Mouse (Mus musculus): ENCODE results near the gene Aspdh. TPM values are rescaled to one million over a fixed set of nuclear protein-coding genes. Genes with fewer than 3 reads are reported as not detected.

The Aspdh gene
- not detected in 2 replicates for polyA plus RNA-seq (2011; ENCODE audit: insufficient read length, low read depth, missing spikeins)

DNA sequence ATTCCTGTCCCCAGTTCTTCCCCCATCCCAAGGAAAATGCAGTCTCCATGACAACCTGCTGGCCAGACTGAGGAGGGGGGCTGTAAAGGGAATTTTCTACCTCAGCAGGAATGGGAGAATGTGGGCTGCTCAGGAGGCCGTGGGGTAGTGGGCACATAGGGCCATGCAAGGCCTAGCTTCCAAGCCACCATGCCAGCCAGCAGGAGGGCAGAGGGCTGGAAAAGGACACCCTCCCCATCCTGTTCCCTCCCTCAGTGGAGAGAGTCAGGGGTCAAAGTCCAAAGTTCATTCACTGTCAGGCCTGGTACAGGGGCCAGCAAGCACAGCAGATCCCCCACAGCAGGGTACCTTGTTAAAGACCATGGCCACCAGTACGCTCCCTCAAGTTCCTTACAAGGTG, at the start of gene Aspdh:
TSS of gene Aspdh (plus strand) at position 281 of the 400 bp plus-strand sequence.
- no peak within 1 kb of the TSS for H3K27ac ChIP-seq (ENCODE audit: insufficient read depth, low read length)
- H3K4me3 ChIP-seq (ENCODE audit: insufficient read depth, low read length): no peak within 1 kb of the TSS
- TF ChIP-seq POLR2A (IDR thresholded peaks at IDR 0.05; ENCODE audit: low read depth, low read length) (no peak), CTCF (IDR thresholded peaks at IDR 0.05; ENCODE audit: borderline replicate concordance, insufficient read depth, low read length) (no peak)
- H3K4me1 ChIP-seq (ENCODE audit: control insufficient read depth, insufficient read depth, low read length): no peaks in the 10 kb centered on the region

DNA sequence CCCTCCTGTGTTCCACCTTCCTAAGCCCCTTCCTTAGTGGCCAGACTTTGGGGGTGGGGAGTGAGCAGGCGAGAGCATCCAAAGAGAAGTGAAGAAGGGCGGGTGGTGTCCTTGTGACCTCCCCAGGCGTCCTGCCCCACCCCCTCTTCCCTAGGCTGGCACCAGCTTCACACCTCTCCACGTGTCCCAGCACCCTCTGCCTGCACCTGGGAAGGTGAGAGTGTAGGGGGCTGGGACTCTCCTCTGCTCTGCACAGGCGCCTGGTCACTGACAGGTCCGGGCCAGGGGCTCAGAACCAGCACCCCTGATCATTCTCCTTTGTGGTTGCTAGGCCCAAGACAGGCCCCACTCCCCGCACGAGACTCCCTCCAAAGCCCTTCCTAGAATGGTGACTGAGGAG, 37.5 kb upstream of the Aspdh start:
- Histone ChIP-seq H3K4me1 (ENCODE audit: control insufficient read depth, insufficient read depth, low read length) (no peaks in the 10 kb centered on the region), H3K27ac (ENCODE audit: insufficient read depth, low read length) (no peak overlapping the region), H3K4me3 (ENCODE audit: insufficient read depth, low read length) (no peak overlapping the region)
- TF ChIP-seq POLR2A (IDR thresholded peaks at IDR 0.05; ENCODE audit: low read depth, low read length): no peak
- TF ChIP-seq CTCF (IDR thresholded peaks at IDR 0.05; ENCODE audit: borderline replicate concordance, insufficient read depth, low read length): no peak

DNA sequence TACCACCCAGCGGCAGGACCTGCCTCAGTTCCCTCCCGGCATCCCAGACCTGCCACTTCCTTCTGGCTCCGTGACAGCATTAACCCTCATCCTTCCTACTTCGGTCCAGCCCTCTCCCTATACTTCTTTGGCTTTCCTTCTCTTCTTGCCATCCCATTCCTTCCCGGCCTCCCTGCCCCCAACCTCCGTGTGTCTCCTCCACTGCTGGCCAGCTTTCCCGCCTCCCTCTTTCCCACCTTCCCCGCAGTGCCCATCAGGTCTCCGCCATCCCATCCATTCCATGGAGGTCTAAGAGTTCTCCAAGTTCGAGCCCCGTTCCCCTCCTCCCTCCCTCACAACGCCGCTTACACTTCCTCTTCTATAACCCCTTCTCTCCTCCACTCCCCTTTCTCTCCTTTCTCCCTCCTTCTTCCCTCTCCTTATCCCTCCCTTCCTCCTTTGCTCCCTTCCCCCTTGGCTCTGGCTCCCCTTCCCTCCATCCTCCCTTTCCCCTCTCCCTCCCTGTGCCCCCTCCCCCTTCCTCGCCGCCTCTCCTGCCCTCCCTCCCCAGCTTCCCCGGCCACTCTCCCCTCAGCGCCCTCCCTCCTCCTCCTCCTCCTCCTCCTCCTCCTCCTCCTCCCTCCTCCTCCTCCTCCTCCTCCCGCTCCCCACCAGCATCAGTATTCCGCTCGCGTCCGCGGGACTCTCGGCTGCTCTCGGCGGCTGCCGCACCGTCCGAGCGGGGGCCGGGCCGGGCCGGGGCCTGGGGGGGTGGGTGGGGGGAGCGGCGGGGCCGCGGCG, 36.8 kb upstream of the Aspdh start:
- Histone ChIP-seq H3K4me3 (ENCODE audit: insufficient read depth, low read length) (no peak overlapping the region), H3K27ac (ENCODE audit: insufficient read depth, low read length) (no peak overlapping the region), H3K4me1 (ENCODE audit: control insufficient read depth, insufficient read depth, low read length) (no peaks in the 10 kb centered on the region)
- TF ChIP-seq CTCF (IDR thresholded peaks at IDR 0.05; ENCODE audit: borderline replicate concordance, insufficient read depth, low read length) (no peak), POLR2A (IDR thresholded peaks at IDR 0.05; ENCODE audit: low read depth, low read length) (no peak)

DNA sequence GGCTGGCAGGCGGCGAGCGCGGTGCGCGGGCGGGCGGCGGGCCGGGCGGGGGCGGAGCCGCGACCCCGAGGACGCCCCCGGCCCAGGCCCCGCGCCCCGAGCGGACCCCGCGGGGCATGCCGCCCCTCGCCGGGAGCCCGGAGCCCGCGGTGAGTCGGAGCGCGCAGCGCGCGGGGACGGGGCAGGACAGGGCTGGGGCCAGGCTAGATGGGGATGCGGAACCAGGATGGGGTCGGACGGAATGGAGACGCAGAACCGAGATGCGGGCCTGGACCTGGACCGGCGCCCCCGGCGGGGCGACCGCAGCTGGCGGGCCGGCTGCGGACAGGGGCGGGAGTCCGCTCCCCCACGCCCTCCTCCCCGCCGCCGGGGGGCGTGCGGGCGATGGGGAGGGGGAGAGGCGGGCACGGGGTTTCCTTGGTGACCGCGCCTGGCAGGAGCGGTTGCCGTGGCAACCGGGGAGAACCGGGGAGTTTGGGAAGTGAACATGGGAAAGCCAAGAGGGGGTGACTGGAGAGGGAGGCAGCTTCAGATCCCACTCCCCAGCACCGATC, 36.1 kb upstream of the Aspdh start, which contains the start of gene Lrrc4b:
TSS of gene Lrrc4b (plus strand) at position 51 of the 554 bp plus-strand sequence.
- TF ChIP-seq CTCF (IDR thresholded peaks at IDR 0.05; ENCODE audit: borderline replicate concordance, insufficient read depth, low read length) (no peak), POLR2A (IDR thresholded peaks at IDR 0.05; ENCODE audit: low read depth, low read length) (no peak)
- no peak within 1 kb of the TSS for H3K4me3 ChIP-seq (ENCODE audit: insufficient read depth, low read length)
- no peaks in the 10 kb centered on the region for H3K4me1 ChIP-seq (ENCODE audit: control insufficient read depth, insufficient read depth, low read length)
- H3K27ac ChIP-seq (ENCODE audit: insufficient read depth, low read length): no peak within 1 kb of the TSS

DNA sequence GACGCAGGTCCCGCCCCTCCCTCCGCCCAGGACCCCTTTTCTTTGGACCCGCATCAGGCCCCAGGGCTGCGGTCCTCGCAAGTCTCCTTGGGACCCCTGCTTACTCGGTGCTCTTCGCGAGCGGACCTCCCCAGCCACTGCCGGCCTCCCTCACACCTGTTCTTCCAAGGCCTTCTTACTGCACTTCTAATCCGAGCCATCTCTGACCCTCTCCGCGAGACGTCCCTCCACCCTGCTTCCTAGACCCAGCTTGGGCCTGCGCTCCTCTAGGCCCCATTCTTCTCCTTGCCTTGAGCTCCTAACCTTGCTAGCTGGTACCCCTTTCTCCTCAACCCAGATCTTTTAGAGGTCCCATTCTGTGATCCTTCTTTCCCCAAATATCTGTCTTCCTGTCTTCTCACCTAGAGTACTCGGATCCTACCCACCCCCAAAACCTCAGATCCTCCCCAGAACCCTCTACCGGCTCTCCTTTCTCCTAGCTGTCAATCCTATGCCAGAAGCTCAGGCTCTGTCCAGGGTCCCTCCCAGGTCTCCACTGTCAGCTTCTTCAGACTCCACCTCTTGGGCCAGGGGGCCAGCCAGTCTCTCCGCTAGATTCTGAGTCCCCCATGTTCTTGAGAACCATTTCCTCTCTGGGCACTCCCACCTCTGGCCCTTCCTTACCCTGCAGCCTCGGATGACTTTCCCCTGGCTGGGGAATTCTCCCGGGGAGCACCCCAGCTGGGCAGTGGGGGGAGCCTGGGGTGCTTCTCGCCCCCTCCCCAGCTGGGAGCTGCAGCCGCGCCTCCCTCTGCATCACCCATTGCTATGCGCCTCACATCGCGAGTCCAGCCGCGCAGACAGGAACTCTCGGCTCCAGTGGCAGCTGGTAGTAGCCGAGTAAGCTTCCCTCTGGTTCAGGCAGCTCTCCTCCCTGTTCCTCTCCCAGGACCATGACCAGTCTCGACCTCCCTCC, 35.4 kb upstream of the Aspdh start:
- H3K27ac ChIP-seq (ENCODE audit: insufficient read depth, low read length): no peak overlapping the region
- no peaks in the 10 kb centered on the region for H3K4me1 ChIP-seq (ENCODE audit: control insufficient read depth, insufficient read depth, low read length)
- no peak overlapping the region for H3K4me3 ChIP-seq (ENCODE audit: insufficient read depth, low read length)
- no peak for TF ChIP-seq CTCF (IDR thresholded peaks at IDR 0.05; ENCODE audit: borderline replicate concordance, insufficient read depth, low read length)
- no peak for TF ChIP-seq POLR2A (IDR thresholded peaks at IDR 0.05; ENCODE audit: low read depth, low read length)

DNA sequence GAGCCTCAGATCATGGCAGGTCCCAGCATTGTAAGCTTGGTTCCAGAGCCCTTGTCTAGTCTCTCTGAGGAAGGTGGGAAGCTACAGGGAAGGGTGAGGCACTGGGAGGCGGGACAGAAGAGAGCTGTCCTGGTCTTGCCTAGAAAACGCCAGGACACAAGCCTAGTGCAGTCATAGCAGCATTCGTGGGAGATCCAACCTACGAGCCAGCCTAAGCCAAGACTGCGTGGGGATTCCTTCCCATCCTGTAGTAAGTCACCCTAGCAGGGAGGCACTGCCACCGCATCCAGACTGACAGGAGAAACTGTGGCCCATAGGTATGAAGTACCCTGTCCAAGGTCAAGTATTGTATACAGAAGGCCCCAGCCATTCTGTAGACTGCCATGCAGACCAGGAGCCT, 32.6 kb upstream of the Aspdh start:
- H3K27ac ChIP-seq (ENCODE audit: insufficient read depth, low read length): no peak overlapping the region
- TF ChIP-seq CTCF (IDR thresholded peaks at IDR 0.05; ENCODE audit: borderline replicate concordance, insufficient read depth, low read length) (no peak), POLR2A (IDR thresholded peaks at IDR 0.05; ENCODE audit: low read depth, low read length) (no peak)
- no peaks in the 10 kb centered on the region for H3K4me1 ChIP-seq (ENCODE audit: control insufficient read depth, insufficient read depth, low read length)
- H3K4me3 ChIP-seq (ENCODE audit: insufficient read depth, low read length): no peak overlapping the region

DNA sequence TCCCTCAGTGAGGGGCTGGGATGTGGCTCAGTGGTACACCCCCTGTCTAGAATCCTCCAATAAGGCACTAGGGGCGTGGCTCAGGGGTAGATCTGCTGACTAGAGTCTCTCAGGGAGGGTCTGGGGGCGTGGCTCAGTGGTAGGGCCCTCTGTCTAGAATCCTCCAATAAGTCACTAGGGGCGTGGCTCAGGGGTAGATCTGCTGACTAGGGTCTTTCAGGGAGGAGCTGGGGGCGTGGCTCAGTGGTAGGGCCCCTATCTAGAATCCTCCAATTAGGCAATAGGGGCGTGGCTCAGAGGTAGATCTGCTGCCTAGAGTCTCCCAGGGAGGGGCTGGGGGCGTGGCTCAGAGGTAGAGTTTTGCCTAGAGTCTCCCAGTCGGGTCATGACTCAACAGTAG, 31.8 kb upstream of the Aspdh start:
- no peak overlapping the region for H3K27ac ChIP-seq (ENCODE audit: insufficient read depth, low read length)
- TF ChIP-seq CTCF (IDR thresholded peaks at IDR 0.05; ENCODE audit: borderline replicate concordance, insufficient read depth, low read length) (no peak), POLR2A (IDR thresholded peaks at IDR 0.05; ENCODE audit: low read depth, low read length) (no peak)
- H3K4me3 ChIP-seq (ENCODE audit: insufficient read depth, low read length): no peak overlapping the region
- no peaks in the 10 kb centered on the region for H3K4me1 ChIP-seq (ENCODE audit: control insufficient read depth, insufficient read depth, low read length)

- TF ChIP-seq CTCF (IDR thresholded peaks at IDR 0.05; ENCODE audit: borderline replicate concordance, insufficient read depth, low read length): no peak
- TF ChIP-seq POLR2A (IDR thresholded peaks at IDR 0.05; ENCODE audit: low read depth, low read length): no peak
- H3K4me3 ChIP-seq (ENCODE audit: insufficient read depth, low read length): no peak overlapping the region
Measured at GRCm38 (mm10) chr7:44434089-44434488, 31.1 kb upstream of the Aspdh start.

DNA sequence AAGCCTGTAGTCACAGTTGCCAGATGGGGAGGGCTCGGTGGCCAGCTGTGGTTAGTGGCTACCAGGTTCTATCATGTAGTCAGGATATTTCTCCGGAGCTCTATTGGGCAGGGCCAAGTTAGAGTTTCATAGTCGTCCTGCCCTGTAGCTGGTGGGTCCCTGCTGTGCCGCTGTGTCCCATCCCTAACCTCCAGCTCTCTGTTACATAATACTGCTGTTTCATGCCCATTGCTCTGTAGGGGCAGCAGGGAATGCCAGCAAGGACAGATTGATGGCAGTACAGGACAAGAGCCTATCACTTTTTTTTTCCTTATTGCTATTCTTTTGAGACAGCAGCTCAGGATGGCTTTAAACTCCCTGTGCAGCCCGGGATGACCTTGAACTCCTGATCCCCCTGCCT, 29.4 kb upstream of the Aspdh start:
- H3K4me3 ChIP-seq (ENCODE audit: insufficient read depth, low read length): no peak overlapping the region
- H3K27ac ChIP-seq (ENCODE audit: insufficient read depth, low read length): no peak overlapping the region
- H3K4me1 ChIP-seq (ENCODE audit: control insufficient read depth, insufficient read depth, low read length): no peaks in the 10 kb centered on the region
- TF ChIP-seq CTCF (IDR thresholded peaks at IDR 0.05; ENCODE audit: borderline replicate concordance, insufficient read depth, low read length) (no peak), POLR2A (IDR thresholded peaks at IDR 0.05; ENCODE audit: low read depth, low read length) (no peak)

More at GRCm38 (mm10) chr7:44434089-44434488, 31.1 kb upstream of the Aspdh start:
- Histone ChIP-seq H3K4me1 (ENCODE audit: control insufficient read depth, insufficient read depth, low read length) (no peaks in the 10 kb centered on the region), H3K27ac (ENCODE audit: insufficient read depth, low read length) (no peak overlapping the region)

Measured in embryonic fibroblast, embryonic 13.5 days (primary cell).